Mouse (Mus musculus): Measurements from ENCODE around the gene Cbfa2t3.

The Cbfa2t3 gene

GRCm38 (mm10) chr8:122685097-122685861, 13.6 kb downstream of the Cbfa2t3 start:
- DNase-seq: no peak

GRCm38 (mm10) chr8:122682820-122683219, 16.1 kb downstream of the Cbfa2t3 start:
- DNase-seq: no peak

- no peak for DNase-seq
Observed at GRCm38 (mm10) chr8:122680171-122680570, 18.7 kb downstream of the Cbfa2t3 start.

GRCm38 (mm10) chr8:122679325-122679920, 19.5 kb downstream of the Cbfa2t3 start:
- DNase-seq: no peak

GRCm38 (mm10) chr8:122678896-122679210, 20.1 kb downstream of the Cbfa2t3 start:
- DNase-seq: no peak

- peak; percentile 86 for DNase-seq
Observed at GRCm38 (mm10) chr8:122678061-122678895, 20.6 kb downstream of the Cbfa2t3 start.

- peak; percentile 65 for DNase-seq
Observed at GRCm38 (mm10) chr8:122677481-122678021, 21.4 kb downstream of the Cbfa2t3 start.

GRCm38 (mm10) chr8:122676621-122677480, 22.1 kb downstream of the Cbfa2t3 start:
- peak; percentile 96 for DNase-seq

- peak; percentile 62 for DNase-seq
Observed at GRCm38 (mm10) chr8:122675596-122676420, 23.1 kb downstream of the Cbfa2t3 start.

GRCm38 (mm10) chr8:122674999-122675398, 23.9 kb downstream of the Cbfa2t3 start:
- DNase-seq: no peak

- no peak for DNase-seq
Observed at GRCm38 (mm10) chr8:122673989-122674388, 24.9 kb downstream of the Cbfa2t3 start.

GRCm38 (mm10) chr8:122671894-122672293, 27.0 kb downstream of the Cbfa2t3 start:
- DNase-seq: no peak

- DNase-seq: no peak
Observed at GRCm38 (mm10) chr8:122670718-122671117, 28.2 kb downstream of the Cbfa2t3 start.

GRCm38 (mm10) chr8:122670001-122670400, 28.9 kb downstream of the Cbfa2t3 start:
- no peak for DNase-seq

GRCm38 (mm10) chr8:122669370-122669769, 29.5 kb downstream of the Cbfa2t3 start:
- DNase-seq: no peak

- no peak for DNase-seq
Observed at GRCm38 (mm10) chr8:122667854-122668253, 31.1 kb downstream of the Cbfa2t3 start.

GRCm38 (mm10) chr8:122666827-122667226, 32.1 kb downstream of the Cbfa2t3 start:
- no peak for DNase-seq

- DNase-seq: no peak
Observed at GRCm38 (mm10) chr8:122666338-122666764, 32.6 kb downstream of the Cbfa2t3 start.

GRCm38 (mm10) chr8:122665667-122666316, 33.1 kb downstream of the Cbfa2t3 start:
- peak; percentile 62 for DNase-seq

GRCm38 (mm10) chr8:122665221-122665620, 33.7 kb downstream of the Cbfa2t3 start:
- DNase-seq: peak; percentile 62

GRCm38 (mm10) chr8:122663670-122664069, 35.2 kb downstream of the Cbfa2t3 start:
- DNase-seq: no peak
